Mouse (Mus musculus): ENCODE data around the gene Astl.

- no peak for TF ChIP-seq POLR2A (IDR thresholded peaks at IDR 0.05; ENCODE audit: insufficient read depth, low read depth, low read length)
- TF ChIP-seq CTCF (IDR thresholded peaks at IDR 0.05; ENCODE audit: insufficient read depth, low read depth, low read length), result no peak
Measured at GRCm38 (mm10) chr2:127328090-127328851, 10.2 kb upstream of the Astl start.
